Mouse (Mus musculus) E14TG2a.4 (cell line): ENCODE results near the gene Msh5.

Experiments
- CTCF ChIP-seq: conservative IDR thresholded peaks from 2 replicates; pipeline ENCODE4 v1.5.1; 2014; ENCODE audit warnings: low read length
- NANOG ChIP-seq: IDR thresholded peaks from 2 replicates; pipeline ENCODE4 v1.6.1; 2014; ENCODE audit warnings: borderline replicate concordance, low read length, mixed read lengths
- POU5F1 ChIP-seq: IDR thresholded peaks from 2 replicates; pipeline ENCODE4 v1.6.1; 2014; ENCODE audit warnings: low read length, borderline replicate concordance

GRCm38 (mm10) chr17:35074097-35074496 is 27.6 kb upstream of the Msh5 start:
- no peak for TF ChIP-seq CTCF
- TF ChIP-seq POU5F1, result no peak
- no peak for TF ChIP-seq NANOG
